In the genomic region with DNA sequence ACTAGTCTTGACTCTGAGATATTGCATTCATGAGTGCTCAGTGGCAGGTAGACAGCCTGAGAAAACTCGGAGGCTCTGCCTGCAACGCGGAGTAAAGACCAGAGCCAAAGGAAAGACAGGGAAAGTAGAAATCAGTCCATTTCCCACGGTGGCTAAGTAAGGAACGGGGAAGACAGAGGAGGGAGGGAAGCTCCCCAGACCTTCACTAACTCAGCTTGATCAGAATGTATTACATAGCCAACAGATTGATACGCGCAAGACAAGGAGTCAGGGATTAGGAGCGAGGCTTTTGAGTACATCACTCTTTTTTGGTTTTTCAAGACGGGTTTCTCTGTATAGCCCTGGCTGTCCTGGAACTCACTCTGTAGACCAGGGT, we compare ENCODE assay signal across 8 mouse cellular contexts. TPM values are rescaled to one million over a fixed set of nuclear protein-coding genes. Genes with fewer than 3 reads are reported as not detected.
DNase-seq lines count a peak whose midpoint lies in the region; ATAC-seq and TF ChIP-seq lines count a peak whose summit lies in the region.

No protein-coding gene starts in this region.

- peaks cover 82% of the 10 kb centered on the region for H3K27me3 ChIP-seq in embryonic facial prominence, embryonic 14.5 days (replicated peaks; ENCODE audit: control insufficient read depth, insufficient read depth, low read length)
- H3K27me3 ChIP-seq in limb, embryonic 12.5 days, result peaks cover 86% of the 10 kb centered on the region
- peaks cover 52% of the 10 kb centered on the region for H3K27me3 ChIP-seq in neural tube, embryonic 14.5 days (ENCODE audit: control insufficient read depth, insufficient read depth, low read length)

- WGBS in embryonic facial prominence, embryonic 14.5 days, result 8% methylated on average over 9 of the region's 9 CpGs
- 3% methylated on average over 9 of the region's 9 CpGs for WGBS in limb, embryonic 12.5 days
- whole genome bisulfite sequencing in neural tube, embryonic 14.5 days, result 3% methylated on average over 9 of the region's 9 CpGs

- no peaks in the 10 kb centered on the region for H3K36me3 ChIP-seq in embryonic facial prominence, embryonic 14.5 days (ENCODE audit: control insufficient read depth, insufficient read depth, low read length)
- no peaks in the 10 kb centered on the region for H3K36me3 ChIP-seq in limb, embryonic 12.5 days
- H3K36me3 ChIP-seq in neural tube, embryonic 14.5 days (ENCODE audit: control insufficient read depth, insufficient read depth, low read length), result no peaks in the 10 kb centered on the region

- peaks cover 6% of the 10 kb centered on the region; the same call in 1 of the 2 replicates for H3K4me1 ChIP-seq in embryonic facial prominence, embryonic 14.5 days (ENCODE audit: control insufficient read depth, insufficient read depth, low read length)
- peaks cover 47% of the 10 kb centered on the region for H3K4me1 ChIP-seq in limb, embryonic 12.5 days (replicated peaks)
- peaks cover 9% of the 10 kb centered on the region for H3K4me1 ChIP-seq in neural tube, embryonic 14.5 days (ENCODE audit: control insufficient read depth, insufficient read depth, low read length)

- no peaks in the 10 kb centered on the region for H3K9me3 ChIP-seq in embryonic facial prominence, embryonic 14.5 days (ENCODE audit: control insufficient read depth, low read length)
- H3K9me3 ChIP-seq in limb, embryonic 12.5 days, result no peaks in the 10 kb centered on the region
- H3K9me3 ChIP-seq in neural tube, embryonic 14.5 days (ENCODE audit: control insufficient read depth, low read length), result no peaks in the 10 kb centered on the region

- DNase-seq in left cerebral cortex, adult 2 months (ENCODE audit: extremely low spot score in 1 of 2, low spot score in 2 of 2), result no peak
- no peak for DNase-seq in left cerebral cortex, adult 9 months (ENCODE audit: low spot score in 2 of 2)
- DNase-seq in embryonic facial prominence, embryonic 14.5 days (ENCODE audit: low spot score), result no peak
- DNase-seq in cerebellum, adult 11 months, result no peak
- no peak for DNase-seq in frontal cortex, postnatal 36 days (ENCODE audit: low spot score in 2 of 2)
- DNase-seq in spleen, adult 18-20 months, result no peak

- H3K9ac ChIP-seq in embryonic facial prominence, embryonic 14.5 days (ENCODE audit: low read depth, low read length), result no peak overlapping the region
- H3K9ac ChIP-seq in limb, embryonic 12.5 days (replicated peaks), result no peak overlapping the region
- H3K9ac ChIP-seq in neural tube, embryonic 14.5 days (replicated peaks; ENCODE audit: low read depth, low read length), result no peak overlapping the region

- 0 out of 2 replicates have a peak, but pooled peaks have one; percentile 3 for ATAC-seq in embryonic facial prominence, embryonic 14.5 days (ENCODE audit: low read depth)
- no peak for ATAC-seq in limb, embryonic 12.5 days (ENCODE audit: insufficient number of reproducible peaks, insufficient read depth, low FRiP score, low TSS enrichment, low read depth)
- no peak for ATAC-seq in neural tube, embryonic 14.5 days (ENCODE audit: low read depth)

- intact Hi-C loops in left cerebral cortex, adult 2 months (cut with DNase I), result no loop called here

- no peak for TF ChIP-seq CTCF in left cerebral cortex, adult 2 months (IDR thresholded peaks at IDR 0.05)

- H3K27ac ChIP-seq in left cerebral cortex, adult 2 months, result no peak overlapping the region
- H3K27ac ChIP-seq in embryonic facial prominence, embryonic 14.5 days (replicated peaks; ENCODE audit: low read depth, low read length), result no peak overlapping the region
- H3K27ac ChIP-seq in limb, embryonic 12.5 days, result no peak overlapping the region
- no peak overlapping the region for H3K27ac ChIP-seq in neural tube, embryonic 14.5 days (ENCODE audit: low read depth, low read length)

- peak overlapping the region; percentile 43; the same call in 1 of the 2 replicates for H3K4me3 ChIP-seq in left cerebral cortex, adult 2 months
- peak overlapping the region; percentile 57 for H3K4me3 ChIP-seq in embryonic facial prominence, embryonic 14.5 days (ENCODE audit: low read depth, low read length)
- peak overlapping the region; percentile 21 for H3K4me3 ChIP-seq in limb, embryonic 12.5 days (replicated peaks)
- H3K4me3 ChIP-seq in neural tube, embryonic 14.5 days (ENCODE audit: low read depth, low read length), result peak overlapping the region; percentile 6; the same call in 1 of the 2 replicates

- H3K4me2 ChIP-seq in embryonic facial prominence, embryonic 14.5 days (ENCODE audit: low read depth, low read length), result peak overlapping the region; percentile 99
- H3K4me2 ChIP-seq in limb, embryonic 12.5 days, result peak overlapping the region; percentile 99
- peak overlapping the region; percentile 93 for H3K4me2 ChIP-seq in neural tube, embryonic 14.5 days (ENCODE audit: low read depth, low read length)

RNA-seq across cellular contexts. Expression of gene Rab20, which starts 1.3 kb away (rescaled TPM):
- total RNA-seq in left cerebral cortex, adult 2 months (2021), result under 1 TPM in 1 of 2 experiments, not detected in 1; 0.25 TPM
- 2.0 and 2.1 TPM in 2 replicates for polyA plus RNA-seq in embryonic facial prominence, embryonic 14.5 days (2014; fragmentation: Nextera tagmentation; extraction: Ambion mirVana)
- polyA plus RNA-seq in limb, embryonic 12.5 days (2016; fragmentation: Nextera tagmentation; extraction: Ambion mirVana), result 0.81 and 0.93 TPM in 2 replicates
- polyA plus RNA-seq in neural tube, embryonic 14.5 days (2014; fragmentation: Nextera tagmentation; extraction: Ambion mirVana), result 0.76 TPM in 1 of 2 replicates, not detected in the other

RNA-seq across cellular contexts. Expression of gene Naxd, which starts 20.1 kb away (rescaled TPM):
- total RNA-seq in left cerebral cortex, adult 2 months (2021), result 10 to 100 TPM; 52.8 to 54.6 TPM
- 95.1 and 103 TPM in 2 replicates for polyA plus RNA-seq in embryonic facial prominence, embryonic 14.5 days (2014; fragmentation: Nextera tagmentation; extraction: Ambion mirVana)
- 116 and 121 TPM in 2 replicates for polyA plus RNA-seq in limb, embryonic 12.5 days (2016; fragmentation: Nextera tagmentation; extraction: Ambion mirVana)
- 142 and 150 TPM in 2 replicates for polyA plus RNA-seq in neural tube, embryonic 14.5 days (2014; fragmentation: Nextera tagmentation; extraction: Ambion mirVana)

Comparison
In these comparisons a context has a peak if more than half of its experiments do, and no peak if none do; other contexts are left out.
1. H3K4me3 ChIP-seq: peak in every context shown above with its lines; median percentile 57 in embryonic facial prominence, embryonic 14.5 days; 43 in left cerebral cortex, adult 2 months; 21 in limb, embryonic 12.5 days; 6 in neural tube, embryonic 14.5 days.